Mouse (Mus musculus) left cerebral cortex, adult 18-20 months (tissue): ENCODE data around the gene Nat9. TPM values are rescaled to one million over a fixed set of nuclear protein-coding genes. Genes with fewer than 3 reads are reported as not detected.

ENCODE experiments used
- DNase-seq, 2 experiments: peaks; one replicate each; pipeline ENCODE4 v3.0.0; 2021 to 2022; ENCODE audit warnings: low spot score in 2 of 2, mixed read lengths in 1 of 2
- total RNA-seq, 2 experiments: library from RNA; stranded (reverse); gene quantifications; 2 replicates each; pipeline ENCODE4 v1.2.3; 2021

The Nat9 gene
- total RNA-seq, 2 experiments from 2014 or later, result 24.3 to 30.5 TPM

GRCm38 (mm10) chr11:115217439-115218410 lies 30.1 kb upstream of the Nat9 start:
- no peak for DNase-seq

- DNase-seq, result no peak
These were observed 27.5 kb upstream of the Nat9 start for GRCm38 (mm10) chr11:115215123-115215522.

DNA sequence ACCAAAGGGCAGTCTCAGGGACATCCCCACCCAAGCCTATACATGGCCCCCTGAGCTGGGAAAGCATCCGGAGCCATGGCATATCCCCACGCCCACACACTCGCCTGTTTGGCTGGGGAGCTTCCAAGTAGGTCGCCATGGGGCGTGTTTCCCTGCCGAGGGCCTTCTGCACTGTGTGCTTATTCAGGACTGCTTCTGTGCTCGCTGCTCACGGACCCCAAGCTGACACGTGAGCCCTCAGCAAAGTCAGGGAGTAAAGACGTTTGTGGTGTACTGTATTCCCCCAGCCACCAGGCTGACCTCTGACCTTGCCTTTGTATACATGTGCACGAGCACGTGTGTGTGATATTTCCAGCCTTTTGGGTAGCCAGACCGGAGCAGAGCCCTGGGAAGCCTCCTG lies 24.5 kb upstream of the Nat9 start:
- DNase-seq, result peak in 1 of 2 experiments; percentile 49

- DNase-seq, result no peak
These were observed 22.3 kb upstream of the Nat9 start for GRCm38 (mm10) chr11:115209958-115210357.

DNA sequence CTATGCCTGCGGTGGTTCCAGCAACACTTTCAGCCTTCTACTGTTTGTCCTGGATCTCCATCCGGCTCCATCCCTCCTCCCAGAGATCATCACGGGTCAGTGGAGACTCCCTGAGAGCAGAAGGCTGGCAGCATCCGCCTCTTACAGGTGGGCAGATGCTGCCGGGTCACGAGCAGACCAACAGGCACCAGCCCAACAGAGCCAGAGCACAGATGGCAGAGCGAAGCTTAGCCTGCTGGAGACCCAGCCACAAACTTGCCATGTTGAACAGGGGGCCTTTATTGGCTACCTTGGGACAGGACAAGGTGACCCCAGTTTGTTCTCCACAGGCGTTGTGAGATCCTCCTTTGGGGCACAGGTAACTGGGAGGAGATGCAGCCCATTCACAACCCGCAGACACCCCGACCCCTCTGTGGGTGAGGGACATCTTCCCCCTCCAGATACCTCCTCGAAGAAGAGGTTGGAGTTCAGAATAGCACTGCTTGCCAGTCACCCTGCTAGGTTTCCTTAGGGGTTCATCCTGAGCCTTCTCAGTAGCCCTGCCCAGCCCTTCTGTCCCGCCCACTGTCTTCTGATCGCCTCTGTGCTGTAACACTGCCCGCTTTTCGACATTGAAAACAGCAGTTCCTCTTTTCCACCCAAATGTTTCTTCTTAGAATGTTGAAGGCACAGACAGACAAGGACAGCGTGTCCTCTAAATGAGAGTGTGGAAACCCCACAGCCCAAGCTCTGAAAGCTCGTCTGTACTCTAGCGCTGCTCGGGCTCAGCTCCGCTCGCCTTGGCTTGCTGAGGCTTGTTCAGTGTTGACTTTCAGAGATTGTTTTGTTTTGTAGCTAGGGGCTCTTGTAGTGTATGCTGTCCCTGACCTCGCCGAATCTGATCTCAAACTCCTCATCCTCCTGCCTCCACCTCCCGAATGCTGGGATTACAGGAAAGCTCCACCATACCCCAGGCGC lies 21.4 kb upstream of the Nat9 start:
- DNase-seq, result no peak

GRCm38 (mm10) chr11:115208126-115208525 lies 20.5 kb upstream of the Nat9 start:
- no peak for DNase-seq

DNA sequence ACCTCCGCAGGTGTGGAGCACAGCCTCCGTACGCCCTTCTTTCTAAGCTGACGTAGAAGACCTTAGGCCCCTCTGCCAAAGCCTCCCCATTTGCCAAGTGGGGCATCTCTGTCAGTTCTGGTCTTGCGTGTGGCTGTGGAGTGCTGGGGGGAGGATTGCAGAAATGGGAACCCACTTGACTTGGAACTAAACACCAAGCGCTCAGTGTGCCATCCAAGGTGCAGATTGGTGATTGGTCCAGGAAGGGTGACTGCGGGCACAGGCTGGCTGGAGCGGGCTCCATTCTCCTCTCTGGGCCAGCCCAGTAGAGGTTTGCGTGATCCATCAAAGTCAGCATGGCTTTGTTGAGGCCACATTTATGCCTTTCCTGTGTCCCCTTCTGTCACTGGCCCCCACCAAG lies 15.1 kb upstream of the Nat9 start:
- DNase-seq, result no peak

DNA sequence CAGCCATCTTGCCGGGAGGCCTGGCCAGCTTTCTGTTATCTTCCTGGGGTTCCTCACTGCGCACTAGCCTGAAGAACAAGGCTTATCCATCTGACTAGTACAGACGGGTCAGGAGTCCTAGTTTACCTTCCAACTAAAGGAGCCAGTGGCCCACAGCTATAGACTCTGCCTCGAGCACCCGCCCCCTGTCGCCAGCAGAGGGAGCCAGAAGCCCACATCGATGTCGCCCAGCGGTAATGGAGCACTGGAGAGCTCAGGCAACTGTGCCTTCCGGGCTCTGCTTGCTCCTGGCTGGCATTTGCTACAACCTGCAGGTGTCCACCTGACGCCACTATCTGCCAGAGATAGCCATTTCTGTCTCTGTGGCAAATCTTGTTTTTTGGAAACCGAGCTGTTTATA lies 14.7 kb upstream of the Nat9 start:
- peak; percentile 80 to 85 for DNase-seq

GRCm38 (mm10) chr11:115200520-115200919 lies 12.9 kb upstream of the Nat9 start:
- DNase-seq, result no peak

GRCm38 (mm10) chr11:115198932-115199384 lies 11.3 kb upstream of the Nat9 start:
- no peak for DNase-seq

- no peak for DNase-seq
These were observed 9.9 kb upstream of the Nat9 start for GRCm38 (mm10) chr11:115197558-115197957.

GRCm38 (mm10) chr11:115195933-115196332 lies 8.3 kb upstream of the Nat9 start:
- no peak for DNase-seq

- DNase-seq, result no peak
These were observed 7.0 kb upstream of the Nat9 start for GRCm38 (mm10) chr11:115194693-115195092.

GRCm38 (mm10) chr11:115192180-115192579 lies 4.5 kb upstream of the Nat9 start:
- peak in 1 of 2 experiments; percentile 24 for DNase-seq

GRCm38 (mm10) chr11:115189304-115189703 lies 1.6 kb upstream of the Nat9 start:
- no peak for DNase-seq

DNA sequence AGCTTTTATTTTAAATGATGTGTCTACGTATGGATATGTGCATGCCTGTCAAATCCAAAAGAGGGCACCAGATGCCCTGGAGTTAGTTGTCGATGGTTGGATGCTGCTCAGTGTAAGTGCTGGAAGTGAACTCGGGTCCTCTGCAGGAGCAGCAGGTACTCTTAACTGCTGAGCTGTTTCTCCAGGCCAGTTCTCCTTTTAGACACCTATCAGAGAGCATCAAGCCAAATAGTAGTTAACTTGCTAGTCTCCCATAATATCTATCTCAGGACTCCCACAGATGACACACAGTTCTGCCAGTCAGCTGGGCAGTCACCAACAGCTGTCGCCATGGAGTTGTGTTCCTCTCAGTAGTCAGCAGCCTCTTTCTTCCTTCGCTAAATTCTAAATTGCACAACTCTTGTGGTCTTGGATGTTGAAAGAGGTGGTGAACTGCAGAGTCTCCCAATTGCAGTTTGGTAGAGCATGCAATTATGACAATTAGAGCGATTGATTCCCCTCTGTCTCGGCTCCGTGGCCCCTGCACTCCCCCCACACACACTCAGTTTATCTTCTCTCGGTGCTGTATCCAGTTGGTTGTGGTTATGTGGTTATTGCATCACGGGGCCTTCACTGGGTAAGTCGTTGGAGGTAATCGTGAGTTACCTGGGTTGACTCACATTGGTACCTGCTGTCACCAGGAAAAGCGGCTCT lies 1.0 kb upstream of the Nat9 start:
- no peak for DNase-seq

GRCm38 (mm10) chr11:115187224-115187639 lies 427 bp downstream of the Nat9 start, which contains the start of gene Tmem104:
TSS of gene Tmem104 (plus strand) at chr11:115187487.
- peak; percentile 100 for DNase-seq

GRCm38 (mm10) chr11:115184973-115185372 lies 2.7 kb downstream of the Nat9 start:
- DNase-seq, result no peak

DNA sequence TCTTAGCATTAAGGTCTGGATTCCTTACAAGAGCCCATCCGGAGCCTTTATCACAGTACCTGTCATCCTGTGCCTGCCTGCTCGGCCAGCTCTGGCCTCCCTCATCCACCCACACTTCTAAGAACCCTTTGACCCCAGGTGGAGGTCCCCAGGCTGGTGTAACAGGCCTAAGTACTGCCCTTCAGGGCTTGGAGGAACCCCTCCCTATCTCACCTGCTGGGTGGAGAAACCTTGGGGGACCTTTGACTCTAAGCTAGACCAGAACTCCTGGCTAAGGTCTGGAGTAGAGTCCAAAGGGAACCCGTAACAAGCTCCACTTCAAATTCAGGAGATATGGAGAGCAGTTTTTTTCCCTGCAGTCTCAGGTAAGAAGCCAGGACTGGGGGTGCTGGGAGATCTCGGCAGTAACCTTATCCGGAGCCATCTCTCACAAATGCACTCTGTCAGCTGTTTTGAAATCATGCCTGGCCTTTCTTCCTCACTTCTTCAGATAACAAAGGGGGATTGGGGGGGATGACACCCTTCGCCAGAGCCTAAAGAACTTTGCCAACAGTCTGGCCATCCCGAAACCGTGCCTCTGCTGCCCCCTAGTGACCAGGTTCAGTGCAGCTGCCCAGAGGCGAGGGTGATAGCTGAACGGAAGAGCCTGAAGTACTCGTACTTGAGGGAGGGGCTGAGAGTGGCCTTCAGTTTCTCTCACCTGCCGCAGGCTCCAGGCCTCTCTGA lies 5.6 kb downstream of the Nat9 start:
- DNase-seq, result peak; percentile 73 to 84

GRCm38 (mm10) chr11:115179881-115180280 lies 7.8 kb downstream of the Nat9 start:
- no peak for DNase-seq
